Mouse (Mus musculus): ENCODE results near the gene Nexn. TPM values are rescaled to one million over a fixed set of nuclear protein-coding genes. Genes with fewer than 3 reads are reported as not detected.
"Not testable (repeated sequence)": the region's sequence is repeated elsewhere in the genome, so short reads cannot be mapped to it uniquely, and the experiment has no call there.

Gene Nexn
- 2.8 and 5.2 TPM in 2 replicates for polyA plus RNA-seq (2016; fragmentation: Nextera tagmentation; extraction: Ambion mirVana)

DNA sequence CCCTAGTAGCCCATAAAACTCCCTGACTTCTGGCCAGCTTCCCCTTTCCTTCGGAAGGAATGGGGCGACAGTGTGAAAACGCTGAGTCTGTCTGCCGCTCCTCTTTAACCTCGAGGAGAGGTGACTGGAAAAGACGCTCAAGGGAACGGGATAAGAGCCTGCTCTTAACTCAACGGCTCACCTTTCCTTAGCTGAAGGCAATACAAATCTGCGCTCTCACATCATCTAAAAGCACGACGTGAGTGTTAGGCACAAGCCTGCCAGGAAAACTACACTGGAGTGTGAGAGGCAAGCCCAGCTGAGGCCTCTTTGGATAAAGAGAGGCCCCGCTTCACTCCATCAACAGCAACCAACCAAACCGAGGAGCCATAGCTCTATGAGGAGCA is at the start of gene Nexn:
Gene Nexn, minus strand, starts transcription at position 315 of the 386 bp plus-strand sequence.
- no peaks in the 10 kb centered on the region for H3K9me3 ChIP-seq
- no peaks in the 10 kb centered on the region for H3K36me3 ChIP-seq
- DNase-seq (ENCODE audit: low spot score), result no peak
- H3K27me3 ChIP-seq (ENCODE audit: insufficient read depth, poor library complexity, severe bottlenecking), result peaks cover 79% of the 10 kb centered on the region
- H3K4me1 ChIP-seq (replicated peaks), result peaks cover 44% of the 10 kb centered on the region
- 3% methylated on average over 13 of the region's 13 CpGs for WGBS
- H3K27ac ChIP-seq, result peak within 1 kb of the TSS; percentile 89
- H3K4me3 ChIP-seq, result peak within 1 kb of the TSS; percentile 71

DNA sequence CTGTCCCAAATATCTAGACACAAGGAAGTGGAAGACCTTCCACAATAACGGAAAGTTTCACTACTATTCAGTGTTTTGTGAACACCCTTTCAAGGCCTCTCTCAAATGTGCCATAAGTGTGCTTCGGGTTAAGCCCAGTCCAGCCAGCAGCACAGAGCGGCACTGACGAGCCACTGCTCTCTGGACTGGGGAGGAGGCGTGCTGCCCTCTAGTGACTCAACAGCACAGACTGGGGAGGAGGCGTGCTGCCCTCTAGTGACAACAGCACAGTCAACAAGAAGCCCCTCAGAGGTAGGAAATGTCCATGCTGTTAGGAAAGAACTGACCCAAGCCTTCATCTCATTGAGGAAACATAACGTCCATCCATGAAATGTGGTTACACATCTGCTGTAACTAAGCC is 49.5 kb upstream of the Nexn start:
- Histone ChIP-seq H3K36me3 (peaks cover 36% of the 10 kb centered on the region), H3K9me3 (no peaks in the 10 kb centered on the region), H3K27me3 (ENCODE audit: insufficient read depth, poor library complexity, severe bottlenecking) (no peaks in the 10 kb centered on the region), H3K27ac (no peak overlapping the region), H3K4me1 (replicated peaks) (no peaks in the 10 kb centered on the region), H3K4me3 (no peak overlapping the region)
- WGBS, result 13% methylated on average over 7 of the region's 7 CpGs
- DNase-seq (ENCODE audit: low spot score), result peak; percentile 84

DNA sequence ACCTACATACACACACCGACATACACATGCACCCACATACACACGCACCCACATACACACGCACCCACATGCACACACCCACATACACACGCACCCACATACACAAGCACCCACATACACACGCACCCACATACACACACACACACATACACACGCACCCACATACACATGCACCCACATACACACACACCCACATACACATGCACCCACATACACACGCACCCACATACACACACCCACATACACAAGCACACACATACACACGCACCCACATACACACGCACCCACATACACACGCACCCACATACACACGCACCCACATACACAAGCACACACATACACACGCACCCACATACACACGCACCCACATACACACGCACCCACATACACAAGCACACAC is 48.5 kb upstream of the Nexn start:
- H3K4me1 ChIP-seq (replicated peaks); DNase-seq (ENCODE audit: low spot score); H3K9me3 ChIP-seq; H3K4me3 ChIP-seq; H3K27me3 ChIP-seq (ENCODE audit: insufficient read depth, poor library complexity, severe bottlenecking); H3K27ac ChIP-seq: not testable (repeated sequence)
- H3K36me3 ChIP-seq, result peaks cover 40% of the 10 kb centered on the region
- WGBS, result 77% methylated on average over 14 of the region's 14 CpGs

DNA sequence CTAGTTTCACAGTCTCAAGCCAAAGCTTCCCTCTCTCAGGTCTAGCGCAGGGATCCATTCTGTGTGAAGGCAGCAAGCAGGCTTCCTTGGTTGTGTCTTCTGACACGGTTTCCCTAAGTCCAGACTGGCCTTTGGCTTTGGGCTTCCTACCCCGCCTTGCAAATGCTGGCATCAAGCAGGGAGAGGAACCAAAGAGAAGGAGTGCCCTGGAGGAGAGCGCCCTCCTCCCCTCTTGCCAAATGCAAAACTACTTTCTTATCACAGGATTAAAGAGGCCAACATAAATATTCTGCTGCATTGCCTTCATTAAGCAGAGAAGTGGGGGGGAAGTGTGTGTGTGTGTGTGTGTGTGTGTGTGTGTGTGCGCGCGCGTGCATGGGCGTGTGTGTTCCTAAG is 43.1 kb upstream of the Nexn start:
- Histone ChIP-seq H3K27ac (no peak overlapping the region), H3K9me3 (no peaks in the 10 kb centered on the region), H3K27me3 (ENCODE audit: insufficient read depth, poor library complexity, severe bottlenecking) (no peaks in the 10 kb centered on the region), H3K4me1 (replicated peaks) (no peaks in the 10 kb centered on the region), H3K36me3 (peaks cover 46% of the 10 kb centered on the region), H3K4me3 (no peak overlapping the region)
- WGBS, result 92% methylated on average over 9 of the region's 9 CpGs
- DNase-seq (ENCODE audit: low spot score), result no peak

DNA sequence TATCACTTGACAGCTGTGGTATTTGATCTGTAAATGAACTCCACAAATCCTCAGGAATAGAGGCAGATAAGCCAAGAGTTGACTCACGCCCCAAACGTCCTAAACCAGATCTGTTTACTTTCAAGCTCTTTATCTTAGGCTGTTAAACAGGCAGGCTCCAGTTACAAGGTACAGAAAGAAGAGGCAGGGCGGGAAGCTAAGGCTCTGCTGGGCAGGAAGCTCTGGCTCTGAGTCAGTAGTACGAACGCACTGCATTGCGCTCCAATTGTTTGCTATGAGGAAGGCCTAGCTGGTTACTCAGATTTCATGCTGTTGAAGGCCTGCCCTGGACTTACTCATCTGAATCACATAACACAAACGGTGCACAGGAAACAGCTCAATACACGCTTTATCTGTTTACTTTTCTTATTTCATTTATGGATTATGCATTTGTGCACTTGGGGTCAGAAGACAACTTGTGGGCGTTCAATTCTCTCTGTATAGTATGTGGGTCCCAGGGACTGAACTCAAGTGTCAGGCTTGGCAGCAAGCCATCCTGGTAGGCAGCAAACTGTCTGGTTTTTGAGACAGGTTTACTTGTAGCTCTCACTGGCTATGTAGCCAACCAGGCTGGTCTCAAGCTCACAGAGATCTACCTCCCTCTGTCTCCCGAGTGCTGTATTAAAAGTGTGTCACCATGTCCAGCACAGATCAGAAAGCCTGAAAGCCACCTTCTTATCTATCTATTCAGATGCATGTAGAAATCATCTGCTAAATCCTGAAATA is 42.5 kb upstream of the Nexn start:
- DNase-seq (ENCODE audit: low spot score), result no peak
- H3K27ac ChIP-seq, result no peak overlapping the region
- 71% methylated on average over 10 of the region's 10 CpGs for WGBS

DNA sequence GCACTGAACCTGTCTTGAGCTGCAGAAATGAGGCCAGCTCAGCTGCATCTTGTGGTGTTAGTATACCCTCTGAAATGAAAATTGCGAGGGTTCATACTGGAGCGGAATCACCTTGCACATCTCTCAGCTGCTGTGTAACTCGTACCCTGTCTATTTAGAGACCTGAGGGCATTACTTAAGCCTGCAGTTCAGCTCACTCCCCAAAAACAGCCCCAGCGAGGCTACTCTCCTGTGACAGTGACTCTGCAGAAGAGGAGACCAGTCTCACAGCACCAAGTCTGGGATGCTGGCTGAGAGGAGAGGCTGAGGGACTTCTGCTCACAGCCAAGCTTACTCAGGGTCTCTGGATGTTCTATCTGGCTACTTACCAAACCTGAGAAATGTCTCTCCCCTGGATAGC is 39.8 kb upstream of the Nexn start:
- Histone ChIP-seq H3K36me3 (peaks cover 52% of the 10 kb centered on the region), H3K27ac (no peak overlapping the region), H3K27me3 (ENCODE audit: insufficient read depth, poor library complexity, severe bottlenecking) (no peaks in the 10 kb centered on the region), H3K9me3 (no peaks in the 10 kb centered on the region), H3K4me1 (replicated peaks) (no peaks in the 10 kb centered on the region), H3K4me3 (no peak overlapping the region)
- no peak for DNase-seq (ENCODE audit: low spot score)
- 89% methylated on average over 4 of the region's 4 CpGs for WGBS

More for the DNA sequence above, 42.5 kb upstream of the Nexn start:
- H3K4me1 ChIP-seq (replicated peaks), result no peaks in the 10 kb centered on the region
- H3K27me3 ChIP-seq (ENCODE audit: insufficient read depth, poor library complexity, severe bottlenecking), result no peaks in the 10 kb centered on the region
- no peaks in the 10 kb centered on the region for H3K9me3 ChIP-seq
- no peak overlapping the region for H3K4me3 ChIP-seq
- peaks cover 46% of the 10 kb centered on the region for H3K36me3 ChIP-seq

DNA sequence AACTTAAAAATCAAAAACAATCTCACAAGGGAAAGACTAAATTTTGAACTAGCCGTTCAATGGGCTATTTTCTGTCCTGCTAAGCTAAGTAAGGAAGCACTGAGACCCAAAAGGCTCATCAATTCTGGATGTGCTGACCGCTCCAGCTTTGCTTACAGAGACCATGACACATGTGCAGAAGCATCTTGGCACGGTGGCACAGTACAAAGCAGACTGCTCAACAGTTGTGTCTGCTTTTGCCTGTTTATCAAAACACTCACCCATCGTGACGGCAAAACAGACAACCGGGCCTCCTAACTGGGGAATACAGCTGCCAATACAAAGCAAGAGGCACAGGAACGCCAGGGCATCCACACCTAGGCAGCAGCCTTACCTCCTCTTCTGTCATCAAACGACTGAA is 38.9 kb upstream of the Nexn start:
- no peak for DNase-seq (ENCODE audit: low spot score)
- Histone ChIP-seq H3K9me3 (no peaks in the 10 kb centered on the region), H3K4me1 (replicated peaks) (no peaks in the 10 kb centered on the region), H3K36me3 (peaks cover 52% of the 10 kb centered on the region), H3K27ac (no peak overlapping the region), H3K4me3 (no peak overlapping the region), H3K27me3 (ENCODE audit: insufficient read depth, poor library complexity, severe bottlenecking) (no peaks in the 10 kb centered on the region)
- 89% methylated on average over 8 of the region's 8 CpGs for WGBS

DNA sequence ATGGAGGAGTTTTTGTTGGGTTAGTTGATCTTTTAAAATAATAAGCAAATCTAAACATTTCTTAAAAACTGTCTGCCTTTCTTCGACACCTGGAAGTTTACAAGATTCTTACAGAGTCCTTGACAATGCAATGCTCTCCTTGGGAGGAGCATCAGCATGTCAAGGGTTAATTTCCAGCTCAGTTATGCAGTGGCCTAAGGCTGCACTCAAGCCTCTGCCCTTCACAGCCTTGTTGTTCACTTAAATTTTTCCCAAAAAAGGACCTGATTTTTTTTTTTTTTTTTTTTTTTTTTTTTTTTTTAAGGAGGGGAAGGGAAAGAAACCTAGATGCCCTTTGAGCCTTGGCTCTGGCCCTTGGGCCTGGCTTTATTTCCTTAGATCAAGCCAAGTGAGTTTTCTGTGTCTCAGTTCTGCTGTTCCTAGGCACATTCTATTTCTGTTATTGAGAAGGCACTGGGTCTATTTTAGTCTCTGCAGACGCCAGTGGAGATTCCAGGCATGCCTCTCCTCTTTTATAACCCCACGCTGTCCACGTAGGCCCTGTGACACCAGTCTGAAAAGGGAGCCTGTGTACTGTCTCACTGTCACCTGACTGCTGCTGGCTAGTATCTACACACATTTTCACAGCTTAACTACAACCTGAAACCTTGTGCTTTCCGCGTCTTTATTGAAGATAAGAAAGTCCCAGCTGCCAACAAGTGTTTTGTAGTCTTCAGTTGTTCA is 38.1 kb upstream of the Nexn start:
- no peak for DNase-seq (ENCODE audit: low spot score)
- no peak overlapping the region for H3K27ac ChIP-seq
- H3K9me3 ChIP-seq, result no peaks in the 10 kb centered on the region
- H3K36me3 ChIP-seq, result peaks cover 45% of the 10 kb centered on the region
- H3K4me1 ChIP-seq (replicated peaks), result no peaks in the 10 kb centered on the region
- no peaks in the 10 kb centered on the region for H3K27me3 ChIP-seq (ENCODE audit: insufficient read depth, poor library complexity, severe bottlenecking)
- 64% methylated on average over 6 of the region's 6 CpGs for WGBS
- H3K4me3 ChIP-seq, result no peak overlapping the region

DNA sequence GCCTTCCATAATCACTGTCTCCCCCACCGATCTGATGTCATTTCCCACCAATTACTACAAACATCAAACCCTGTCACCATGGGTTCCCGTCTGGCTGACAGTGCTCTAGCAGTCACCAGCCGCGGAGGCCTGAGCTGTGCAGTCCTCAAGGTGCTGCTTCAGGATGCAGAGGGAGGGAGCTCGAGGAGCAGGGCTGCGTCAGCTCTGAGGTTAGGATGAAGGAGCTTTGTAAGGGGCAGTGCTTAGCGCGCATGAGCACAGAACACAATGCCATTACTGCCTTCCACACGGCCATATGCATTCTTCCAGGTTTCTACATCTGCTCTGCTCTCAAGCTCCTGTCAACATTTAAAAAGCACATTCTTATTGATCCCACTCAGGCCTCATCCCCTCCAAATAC is 36.8 kb upstream of the Nexn start:
- Histone ChIP-seq H3K27me3 (ENCODE audit: insufficient read depth, poor library complexity, severe bottlenecking) (no peaks in the 10 kb centered on the region), H3K4me1 (replicated peaks) (no peaks in the 10 kb centered on the region), H3K27ac (no peak overlapping the region), H3K36me3 (peaks cover 42% of the 10 kb centered on the region), H3K9me3 (no peaks in the 10 kb centered on the region), H3K4me3 (no peak overlapping the region)
- 79% methylated on average over 9 of the region's 9 CpGs for WGBS
- DNase-seq (ENCODE audit: low spot score), result no peak

DNA sequence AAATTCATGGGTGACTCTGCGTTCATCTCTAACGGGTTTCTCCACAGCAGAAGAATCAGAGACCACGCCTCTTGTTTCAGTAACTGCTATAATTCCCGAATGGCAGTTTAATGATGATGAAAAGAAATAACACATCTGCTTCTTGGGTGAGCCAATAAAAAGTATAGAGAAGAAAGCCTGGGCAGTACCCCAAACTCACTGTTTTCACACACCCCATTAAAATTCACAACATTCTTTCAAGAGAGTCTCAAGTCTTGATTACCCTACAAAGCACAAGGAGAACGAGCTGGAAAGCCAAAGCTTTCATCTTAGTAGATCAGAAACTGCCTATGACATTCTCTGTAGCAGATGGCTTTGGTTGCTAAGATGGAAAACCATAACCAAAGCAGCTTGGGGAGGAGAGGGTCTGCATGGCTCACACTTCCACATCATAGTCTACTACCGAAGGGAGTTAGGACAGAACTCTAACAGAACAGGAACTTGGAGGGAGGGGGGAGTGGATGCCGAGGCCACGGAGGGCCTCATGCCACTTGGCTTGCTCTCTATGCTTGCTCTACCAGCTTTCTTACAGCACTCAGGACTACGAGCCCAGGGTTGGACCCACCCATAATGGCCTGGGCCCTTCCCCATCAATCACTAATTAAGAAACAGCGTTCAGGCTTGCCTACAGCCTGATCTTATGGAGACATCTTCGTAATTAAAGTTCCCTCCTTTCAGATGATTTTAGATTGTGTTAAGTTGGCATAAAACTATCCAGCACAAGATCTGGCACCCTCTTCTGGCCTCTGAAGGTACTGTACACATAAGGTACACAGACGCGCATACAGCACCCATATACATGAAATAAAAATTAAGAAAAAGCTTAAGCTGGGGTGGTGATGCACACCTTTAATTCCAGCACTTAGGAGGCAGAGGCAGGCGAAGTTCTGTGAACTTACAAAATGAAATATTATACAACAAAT is 34.5 kb upstream of the Nexn start:
- no peak for DNase-seq (ENCODE audit: low spot score)
- Histone ChIP-seq H3K27ac (no peak overlapping the region), H3K4me1 (replicated peaks) (no peaks in the 10 kb centered on the region), H3K36me3 (peaks cover 49% of the 10 kb centered on the region), H3K9me3 (no peaks in the 10 kb centered on the region), H3K27me3 (ENCODE audit: insufficient read depth, poor library complexity, severe bottlenecking) (no peaks in the 10 kb centered on the region), H3K4me3 (no peak overlapping the region)
- 93% methylated on average over 14 of the region's 14 CpGs for WGBS

DNA sequence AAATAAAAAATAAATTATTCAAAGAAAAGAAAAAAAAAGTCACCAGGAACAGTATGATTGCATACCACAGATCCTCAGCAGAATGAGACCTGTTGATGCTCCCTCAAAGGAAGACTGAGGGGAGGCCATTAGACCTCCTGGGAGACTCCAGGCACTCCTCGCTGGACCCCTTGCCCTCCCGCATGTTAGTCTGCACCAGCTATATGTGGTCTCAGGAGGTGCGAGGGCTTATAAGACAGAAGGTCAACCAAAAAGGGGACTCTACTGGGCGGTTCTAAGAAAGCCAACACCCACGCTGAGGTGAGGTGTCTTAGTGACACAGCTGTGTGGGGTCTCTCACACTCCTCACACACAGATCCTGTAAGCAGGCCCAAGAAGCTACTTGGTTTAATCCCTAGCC is 29.7 kb upstream of the Nexn start:
- Histone ChIP-seq H3K36me3 (peaks cover 50% of the 10 kb centered on the region), H3K4me1 (replicated peaks) (no peaks in the 10 kb centered on the region), H3K9me3 (no peaks in the 10 kb centered on the region), H3K4me3 (no peak overlapping the region), H3K27ac (no peak overlapping the region), H3K27me3 (ENCODE audit: insufficient read depth, poor library complexity, severe bottlenecking) (no peaks in the 10 kb centered on the region)
- 89% methylated on average over 5 of the region's 5 CpGs for WGBS
- DNase-seq (ENCODE audit: low spot score), result no peak

DNA sequence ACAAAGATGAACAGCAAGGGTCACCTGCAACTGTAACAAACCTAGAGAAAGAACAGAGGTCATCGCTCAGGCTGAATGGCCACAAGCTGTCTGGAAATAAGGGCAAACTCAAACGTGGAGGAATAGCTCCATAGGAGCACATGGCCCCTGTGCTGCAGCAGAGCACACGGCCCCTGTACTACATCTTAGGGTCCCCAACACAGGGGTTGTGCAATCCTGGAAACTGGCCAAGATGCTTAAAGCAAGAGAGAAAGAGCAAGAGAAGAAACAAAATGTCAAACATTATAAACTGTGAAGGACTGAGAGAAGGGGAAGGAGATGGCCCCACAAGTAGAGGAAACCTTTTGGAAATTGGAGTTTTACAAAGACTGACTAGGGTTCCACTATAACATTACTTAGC is 28.2 kb upstream of the Nexn start:
- Histone ChIP-seq H3K4me3 (no peak overlapping the region), H3K4me1 (replicated peaks) (no peaks in the 10 kb centered on the region), H3K27ac (no peak overlapping the region), H3K27me3 (ENCODE audit: insufficient read depth, poor library complexity, severe bottlenecking) (no peaks in the 10 kb centered on the region), H3K9me3 (no peaks in the 10 kb centered on the region), H3K36me3 (peaks cover 57% of the 10 kb centered on the region)
- 84% methylated on average over 3 of the region's 3 CpGs for WGBS
- DNase-seq (ENCODE audit: low spot score), result no peak
